Mouse (Mus musculus) limb, embryonic 15.5 days (tissue): ENCODE data around the gene Fam160b1. TPM values are rescaled to one million over a fixed set of nuclear protein-coding genes. Genes with fewer than 3 reads are reported as not detected.
A peak's percentile ranks its signal among the peaks of the same experiment; 100 is the strongest.

Experiments
- ATAC-seq: fragments of 200-750 bp; cut with Nextera tagmentation; 2 replicates; pipeline ENCODE4 v1.8.0; 2017; ENCODE audit warnings: low read depth, moderate TSS enrichment; ENCODE audit not compliant: insufficient number of reproducible peaks, low FRiP score, low TSS enrichment
- H3K27ac ChIP-seq: fragments of 300-500 bp; sonication (generic); 2 replicates; pipeline ENCODE4 v1.5.1; 2015; ENCODE audit warnings: moderate library complexity, mild to moderate bottlenecking, inconsistent platforms
- H3K27me3 ChIP-seq: fragments of 300-500 bp; sonication (generic); 2 replicates; pipeline ENCODE4 v1.6.1; 2015; ENCODE audit warnings: inconsistent platforms
- H3K36me3 ChIP-seq: fragments of 300-500 bp; sonication (generic); 2 replicates; pipeline ENCODE4 v1.6.1; 2015; ENCODE audit warnings: inconsistent platforms
- H3K4me1 ChIP-seq: fragments of 300-500 bp; sonication (generic); 2 replicates; pipeline ENCODE4 v1.6.1; 2015; ENCODE audit warnings: inconsistent platforms
- H3K4me2 ChIP-seq: fragments of 300-500 bp; sonication (generic); 2 replicates; pipeline ENCODE4 v1.6.1; 2015; ENCODE audit warnings: mild to moderate bottlenecking, inconsistent platforms
- H3K4me3 ChIP-seq: fragments of 300-500 bp; sonication (generic); 2 replicates; pipeline ENCODE4 v1.5.1; 2015; ENCODE audit warnings: mild to moderate bottlenecking, inconsistent platforms
- H3K9ac ChIP-seq: fragments of 300-500 bp; sonication (generic); 2 replicates; pipeline ENCODE4 v1.6.1; 2015; ENCODE audit warnings: inconsistent platforms
- H3K9me3 ChIP-seq: fragments of 300-500 bp; sonication (generic); 2 replicates; pipeline ENCODE4 v1.6.1; 2016; ENCODE audit warnings: inconsistent platforms
- WGBS: fragments of 180-500 bp; shearing (Covaris S2); methylation state at CpG from one replicate; pipeline ENCODE4 v1.1.7; 2015; 5-methylcytosine and 5-hydroxymethylcytosine counted together
- polyA plus RNA-seq: library from polyadenylated mRNA; unstranded; fragments of >200 nt; fragmentation: Nextera tagmentation; extraction: Ambion mirVana; gene quantifications from 2 replicates; pipeline ENCODE4 v1.2.1, GENCODE M21; 2015

Fam160b1 gene
- polyA plus RNA-seq, 1 experiment from 2014 or later: 17.4 TPM

DNA sequence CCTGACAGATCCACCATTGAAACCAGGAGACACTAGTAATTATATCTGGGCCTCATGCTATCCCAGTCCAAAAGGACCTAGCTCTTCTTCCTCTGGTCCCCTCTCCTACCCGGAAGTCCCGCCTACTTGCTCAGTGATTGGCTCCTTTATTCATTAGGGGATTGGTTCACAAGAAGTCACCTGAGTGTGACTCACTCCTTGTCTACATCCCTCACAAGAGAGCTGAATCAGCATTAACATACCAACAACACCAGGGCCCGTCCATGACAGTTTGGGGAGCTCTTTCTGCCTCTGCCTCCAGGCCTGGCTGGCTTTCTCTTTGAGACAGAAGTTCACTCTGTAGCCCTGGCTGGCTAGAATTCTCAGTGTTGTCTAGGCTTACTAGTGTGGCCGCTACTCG, 14.7 kb downstream of the Fam160b1 start:
- Histone ChIP-seq H3K27me3 (no peaks in the 10 kb centered on the region), H3K9me3 (no peaks in the 10 kb centered on the region), H3K27ac (no peak overlapping the region), H3K4me3 (no peak overlapping the region), H3K4me1 (no peaks in the 10 kb centered on the region), H3K4me2 (no peak overlapping the region), H3K36me3 (peaks cover 95% of the 10 kb centered on the region), H3K9ac (no peak overlapping the region)
- no peak for ATAC-seq
- 82% methylated on average over 5 of the region's 5 CpGs for WGBS

DNA sequence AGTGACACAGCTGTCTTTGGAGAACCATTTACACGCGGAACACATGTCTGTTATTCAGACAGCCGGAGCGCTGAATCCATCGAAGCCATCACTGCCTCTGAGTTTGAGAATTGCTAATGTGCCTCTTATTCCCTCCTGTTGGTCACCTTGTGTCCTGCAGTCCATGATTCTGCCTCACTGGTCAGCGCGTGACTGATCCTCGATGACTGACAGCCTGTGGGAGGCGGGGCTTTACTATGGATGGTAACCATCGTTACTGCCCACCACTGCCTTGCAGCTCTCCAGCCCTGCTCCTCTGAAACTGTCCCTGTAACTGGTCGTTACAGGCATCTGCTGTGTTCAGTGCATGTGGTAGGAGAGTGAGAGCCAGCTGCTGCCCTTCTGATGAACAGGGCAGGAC, 15.3 kb downstream of the Fam160b1 start:
- H3K27me3 ChIP-seq: no peaks in the 10 kb centered on the region
- H3K9me3 ChIP-seq: no peaks in the 10 kb centered on the region
- ATAC-seq: no peak
- H3K9ac ChIP-seq: no peak overlapping the region
- H3K4me2 ChIP-seq: no peak overlapping the region
- no peak overlapping the region for H3K4me3 ChIP-seq
- H3K4me1 ChIP-seq: no peaks in the 10 kb centered on the region
- WGBS: 85% methylated on average over 11 of the region's 11 CpGs
- no peak overlapping the region for H3K27ac ChIP-seq
- peaks cover 95% of the 10 kb centered on the region for H3K36me3 ChIP-seq

DNA sequence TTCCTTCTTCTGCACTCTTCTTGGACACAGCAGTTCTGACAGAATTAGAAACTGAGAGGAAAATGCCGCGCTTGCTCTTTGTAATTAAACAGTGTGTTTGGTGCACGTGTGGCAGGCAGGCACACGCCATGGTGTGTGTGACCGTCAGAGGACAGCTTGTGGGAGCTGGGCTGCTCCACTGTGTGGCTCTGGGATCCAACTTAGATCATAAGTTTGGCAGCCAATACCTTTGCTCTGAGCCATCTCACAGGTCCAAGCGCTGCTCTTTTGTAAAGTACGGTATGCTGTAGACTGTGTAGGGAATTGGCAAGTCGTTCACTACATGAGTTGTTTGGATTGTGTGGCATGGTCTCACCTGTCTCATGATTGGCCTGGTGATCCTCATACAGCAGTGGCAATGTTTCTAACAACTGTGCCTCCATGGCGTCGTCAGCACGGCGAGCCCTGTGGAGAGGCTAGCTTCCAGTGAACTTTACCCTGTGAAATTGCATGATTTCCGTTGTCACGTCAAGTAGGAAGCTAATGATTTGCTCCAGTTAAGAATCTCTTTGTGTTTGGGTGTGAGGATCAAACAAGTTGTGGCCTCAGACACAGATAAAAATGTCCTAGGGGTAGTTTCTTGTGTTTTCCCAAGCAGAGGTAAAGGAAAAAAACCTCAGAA, 16.7 kb downstream of the Fam160b1 start:
- Histone ChIP-seq H3K27me3 (no peaks in the 10 kb centered on the region), H3K36me3 (peaks cover 93% of the 10 kb centered on the region), H3K9me3 (no peaks in the 10 kb centered on the region), H3K9ac (no peak overlapping the region), H3K4me2 (no peak overlapping the region), H3K4me3 (no peak overlapping the region), H3K4me1 (no peaks in the 10 kb centered on the region), H3K27ac (no peak overlapping the region)
- no peak for ATAC-seq
- WGBS: 91% methylated on average over 14 of the region's 14 CpGs

DNA sequence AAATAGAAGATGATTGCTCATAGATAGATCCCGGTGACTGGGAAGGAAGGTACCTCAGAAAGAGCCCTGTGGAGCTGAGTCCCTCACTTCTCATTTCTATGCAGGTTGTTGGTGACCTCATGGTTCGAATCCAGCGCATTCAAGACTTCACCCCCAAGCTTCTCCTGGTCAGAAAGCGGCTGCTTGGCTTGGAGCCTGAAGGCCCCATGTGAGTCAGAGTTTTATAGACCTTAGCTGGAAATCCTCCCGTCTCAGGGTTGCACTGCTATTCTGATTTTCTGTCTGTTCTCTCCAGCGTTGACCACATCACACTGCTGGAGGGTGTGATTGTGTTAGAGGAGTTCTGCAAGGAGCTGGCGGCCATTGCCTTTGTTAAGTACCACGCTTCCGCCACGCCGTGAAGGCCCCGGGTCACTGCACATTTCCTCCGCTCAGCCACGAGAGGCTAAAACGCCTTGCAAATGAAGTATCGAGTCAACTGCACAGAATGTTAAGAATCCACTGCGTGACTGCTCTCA, 25.8 kb downstream of the Fam160b1 start:
- Histone ChIP-seq H3K36me3 (peaks cover 96% of the 10 kb centered on the region), H3K4me2 (no peak overlapping the region), H3K9ac (no peak overlapping the region), H3K9me3 (no peaks in the 10 kb centered on the region), H3K4me1 (no peaks in the 10 kb centered on the region), H3K27ac (no peak overlapping the region), H3K4me3 (no peak overlapping the region), H3K27me3 (no peaks in the 10 kb centered on the region)
- ATAC-seq: no peak
- WGBS: 84% methylated on average over 17 of the region's 17 CpGs

DNA sequence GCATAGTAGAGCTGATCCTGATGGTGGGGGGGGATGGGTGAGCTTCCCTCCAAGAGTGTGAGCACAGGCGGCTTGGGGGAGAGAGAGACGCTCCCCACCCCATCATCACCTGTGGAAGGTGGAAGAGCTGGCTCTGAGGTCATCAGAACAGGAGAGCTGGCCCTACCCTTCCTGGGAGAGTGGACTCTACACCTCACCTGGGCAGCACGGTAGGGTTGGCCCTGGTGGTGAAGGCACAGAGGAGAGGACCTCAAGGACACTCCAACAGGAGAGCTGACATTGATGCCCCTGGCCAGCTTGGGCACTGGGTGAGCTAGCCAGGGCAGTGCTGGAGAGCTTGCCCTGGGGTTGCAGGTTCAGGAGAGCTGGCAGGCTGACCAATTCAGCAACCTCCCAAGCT, 31.1 kb downstream of the Fam160b1 start:
- Histone ChIP-seq H3K36me3 (peaks cover 44% of the 10 kb centered on the region), H3K27me3 (no peaks in the 10 kb centered on the region), H3K4me2 (no peak overlapping the region), H3K9me3 (no peaks in the 10 kb centered on the region), H3K9ac (no peak overlapping the region), H3K4me1 (no peaks in the 10 kb centered on the region), H3K4me3 (no peak overlapping the region), H3K27ac (no peak overlapping the region)
- 92% methylated on average over 3 of the region's 3 CpGs for WGBS
- no peak for ATAC-seq

- no peak for ATAC-seq
- Histone ChIP-seq H3K36me3 (peaks cover 25% of the 10 kb centered on the region), H3K27ac (no peak overlapping the region), H3K4me3 (no peak overlapping the region), H3K4me1 (no peaks in the 10 kb centered on the region), H3K4me2 (no peak overlapping the region), H3K9ac (no peak overlapping the region), H3K9me3 (no peaks in the 10 kb centered on the region), H3K27me3 (no peaks in the 10 kb centered on the region)
- 74% methylated on average over 6 of the region's 6 CpGs for WGBS
Observed at GRCm38 (mm10) chr19:57393357-57393957, 33.0 kb downstream of the Fam160b1 start.

GRCm38 (mm10) chr19:57396609-57397008, 36.1 kb downstream of the Fam160b1 start:
- H3K27ac ChIP-seq: no peak overlapping the region
- no peaks in the 10 kb centered on the region for H3K9me3 ChIP-seq
- H3K4me1 ChIP-seq: no peaks in the 10 kb centered on the region
- ATAC-seq: no peak
- no peak overlapping the region for H3K4me2 ChIP-seq
- WGBS: 78% methylated on average over 7 of the region's 7 CpGs
- H3K9ac ChIP-seq: no peak overlapping the region
- H3K36me3 ChIP-seq: no peaks in the 10 kb centered on the region
- no peak overlapping the region for H3K4me3 ChIP-seq
- no peaks in the 10 kb centered on the region for H3K27me3 ChIP-seq

GRCm38 (mm10) chr19:57402364-57402763, 41.9 kb downstream of the Fam160b1 start:
- ATAC-seq: no peak
- WGBS: 78% methylated on average over 6 of the region's 6 CpGs

GRCm38 (mm10) chr19:57403700-57404501, 43.4 kb downstream of the Fam160b1 start:
- no peaks in the 10 kb centered on the region for H3K9me3 ChIP-seq
- H3K36me3 ChIP-seq: no peaks in the 10 kb centered on the region
- H3K27me3 ChIP-seq: no peaks in the 10 kb centered on the region
- 13% methylated on average over 24 of the region's 24 CpGs for WGBS
- no peak overlapping the region for H3K27ac ChIP-seq
- H3K4me1 ChIP-seq: peaks cover 10% of the 10 kb centered on the region; the same call in 1 of the 2 replicates
- H3K4me3 ChIP-seq: peak overlapping the region; percentile 14
- no peak overlapping the region for H3K9ac ChIP-seq
- peak overlapping the region; percentile 34 for H3K4me2 ChIP-seq
- ATAC-seq: no peak

More at GRCm38 (mm10) chr19:57402364-57402763, 41.9 kb downstream of the Fam160b1 start:
- H3K27ac ChIP-seq: no peak overlapping the region
- H3K4me1 ChIP-seq: peaks cover 10% of the 10 kb centered on the region; the same call in 1 of the 2 replicates
- H3K9ac ChIP-seq: no peak overlapping the region
- H3K9me3 ChIP-seq: no peaks in the 10 kb centered on the region
- no peak overlapping the region for H3K4me2 ChIP-seq
- H3K36me3 ChIP-seq: no peaks in the 10 kb centered on the region
- H3K27me3 ChIP-seq: no peaks in the 10 kb centered on the region
- H3K4me3 ChIP-seq: no peak overlapping the region

DNA sequence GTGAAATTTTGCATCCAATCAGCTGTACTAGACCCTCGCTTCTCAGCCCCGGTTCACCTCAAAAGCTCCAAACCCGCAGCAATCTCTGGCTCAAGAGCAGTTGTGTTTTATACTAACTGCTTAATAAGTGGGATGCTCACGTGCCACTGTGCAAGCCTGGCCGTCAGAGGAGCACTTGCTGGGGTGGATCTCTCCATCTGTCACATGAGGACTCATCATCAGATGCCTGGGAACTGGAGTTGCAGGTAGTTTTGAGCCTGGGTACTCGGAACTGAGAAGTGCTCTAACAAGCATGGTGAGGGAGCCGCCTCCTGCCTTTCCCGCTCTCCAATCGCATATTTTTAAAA, 44.0 kb downstream of the Fam160b1 start:
- Histone ChIP-seq H3K27ac (no peak overlapping the region), H3K4me1 (peaks cover 10% of the 10 kb centered on the region; the same call in 1 of the 2 replicates), H3K9ac (no peak overlapping the region), H3K36me3 (no peaks in the 10 kb centered on the region), H3K9me3 (no peaks in the 10 kb centered on the region), H3K4me2 (peak overlapping the region; percentile 34), H3K4me3 (peak overlapping the region; percentile 14), H3K27me3 (no peaks in the 10 kb centered on the region)
- no peak for ATAC-seq
- 14% methylated on average over 9 of the region's 9 CpGs for WGBS

DNA sequence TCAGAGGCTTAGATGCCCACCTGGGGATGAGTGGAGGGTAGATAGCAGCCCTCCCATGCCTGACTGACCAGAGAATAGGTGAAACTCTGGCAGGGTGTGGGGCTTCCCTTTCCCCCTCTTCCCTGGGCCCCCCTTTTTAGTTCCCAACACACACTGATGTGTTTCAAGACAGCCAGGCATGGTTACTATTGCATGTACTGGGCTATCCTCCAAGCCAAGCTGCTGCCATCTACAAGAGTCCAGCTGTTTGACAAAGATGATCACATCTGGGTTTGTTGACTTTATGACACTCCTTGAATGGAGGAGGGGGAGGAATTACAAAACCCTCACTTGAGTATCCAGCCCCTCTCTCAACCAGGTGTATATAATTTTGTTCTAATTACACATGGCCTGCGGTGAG, 47.5 kb downstream of the Fam160b1 start:
- no peaks in the 10 kb centered on the region for H3K9me3 ChIP-seq
- H3K4me1 ChIP-seq: peaks cover 26% of the 10 kb centered on the region
- ATAC-seq: no peak
- no peak overlapping the region for H3K4me2 ChIP-seq
- no peak overlapping the region for H3K27ac ChIP-seq
- H3K36me3 ChIP-seq: no peaks in the 10 kb centered on the region
- H3K27me3 ChIP-seq: no peaks in the 10 kb centered on the region
- H3K9ac ChIP-seq: no peak overlapping the region
- H3K4me3 ChIP-seq: no peak overlapping the region
- 65% methylated on average over 1 of the region's 1 CpGs for WGBS
